Mouse (Mus musculus) cortical plate, adult 2 months (tissue): ENCODE measurements at regions not wholly inside any gene's neighbourhood (a gene's known extent, or its start where the extent isn't known, plus 50 kb on each side); places are given as distances from the start of the nearest gene placed in this dataset.

Experiments
- CTCF ChIP-seq: fragments of 200-500 bp; IDR thresholded peaks from 2 replicates; pipeline ENCODE4 v1.5.1; 2011; ENCODE audit warnings: mild to moderate bottlenecking, control low read depth, low read length; ENCODE audit not compliant: insufficient read depth; ENCODE audit errors: extremely low read depth
- POLR2A ChIP-seq: fragments of 200-500 bp; IDR thresholded peaks from 2 replicates; pipeline ENCODE4 v1.6.1; 2011; ENCODE audit warnings: mild to moderate bottlenecking, low read length, control low read depth; ENCODE audit not compliant: insufficient read depth; ENCODE audit errors: extremely low read depth

GRCm38 (mm10) chr7:73654193-73654871 lies 85.8 kb upstream of the Fam174b start:
- peak; percentile 83 for TF ChIP-seq CTCF
- TF ChIP-seq POLR2A: no peak
